Mouse (Mus musculus): ENCODE measurements at regions not wholly inside any gene's neighbourhood (a gene's known extent, or its start where the extent isn't known, plus 50 kb on each side); places are given as distances from the start of the nearest gene placed in this dataset.

- TF ChIP-seq CTCF (IDR thresholded peaks at IDR 0.05; ENCODE audit: low read depth, low read length): no peak
- TF ChIP-seq POLR2A (IDR thresholded peaks at IDR 0.05; ENCODE audit: borderline replicate concordance, low read depth, low read length): no peak
Measured at GRCm38 (mm10) chr11:19847910-19848309, 76.3 kb upstream of the Spred2 start.

Measured in bone marrow macrophage, adult 2 months (primary cell).